Mouse (Mus musculus): ENCODE data around the gene Dennd5a. TPM values are rescaled to one million over a fixed set of nuclear protein-coding genes. Genes with fewer than 3 reads are reported as not detected.

Gene Dennd5a
- polyA plus RNA-seq (2014; fragmentation: Illumina TruSeq; extraction: RNeasy Lipid Tissue Mini Kit (QIAGEN cat#74804); ENCODE audit: low read depth, low replicate concordance) = 199 TPM

DNA sequence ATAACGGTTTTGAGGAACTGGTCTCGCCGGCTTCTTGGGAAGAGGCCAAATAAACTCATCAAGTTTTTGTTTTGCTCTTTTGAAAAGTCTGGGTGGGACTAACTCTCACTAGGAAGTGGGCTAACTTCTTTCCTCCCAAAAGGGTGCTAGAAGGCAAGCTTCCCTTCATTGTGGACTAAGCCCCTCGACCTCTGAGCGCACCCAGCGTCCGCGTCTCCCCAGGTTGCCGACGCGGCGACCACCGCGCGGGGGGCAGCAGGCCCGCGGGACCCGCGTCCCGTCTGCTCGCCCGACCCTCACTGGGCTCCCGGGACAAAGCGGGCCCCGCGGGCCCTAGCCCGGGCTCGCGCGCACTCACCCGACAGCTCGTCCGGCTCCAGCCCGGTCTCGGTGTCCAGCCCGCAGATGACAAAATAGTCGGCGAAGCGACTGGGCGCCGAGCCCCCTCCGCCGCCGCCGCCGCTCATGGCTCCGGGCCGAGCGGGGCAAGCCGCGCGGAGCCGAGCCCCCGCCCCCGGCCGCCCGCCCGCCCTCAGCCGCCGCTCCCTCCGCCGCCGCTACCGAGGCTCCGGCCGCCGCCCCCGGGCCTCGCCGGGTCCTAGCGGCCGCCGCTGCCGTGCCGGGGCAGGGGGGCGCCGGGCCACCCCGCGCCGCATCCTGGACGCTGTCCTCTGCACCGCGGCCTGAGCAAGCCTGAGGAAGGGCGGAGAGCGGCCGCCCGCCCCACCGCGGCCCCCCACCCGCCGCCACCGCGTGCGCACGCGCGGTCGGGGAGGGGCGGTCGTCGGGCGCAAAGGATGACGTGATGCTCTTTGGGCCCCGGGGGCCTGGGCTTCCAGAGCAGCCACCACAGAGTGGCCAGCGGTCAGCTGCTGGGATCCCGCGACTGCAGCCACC is at the start of gene Dennd5a:
TSS of gene Dennd5a (minus strand) at position 755 of the 897 bp plus-strand sequence.

DNA sequence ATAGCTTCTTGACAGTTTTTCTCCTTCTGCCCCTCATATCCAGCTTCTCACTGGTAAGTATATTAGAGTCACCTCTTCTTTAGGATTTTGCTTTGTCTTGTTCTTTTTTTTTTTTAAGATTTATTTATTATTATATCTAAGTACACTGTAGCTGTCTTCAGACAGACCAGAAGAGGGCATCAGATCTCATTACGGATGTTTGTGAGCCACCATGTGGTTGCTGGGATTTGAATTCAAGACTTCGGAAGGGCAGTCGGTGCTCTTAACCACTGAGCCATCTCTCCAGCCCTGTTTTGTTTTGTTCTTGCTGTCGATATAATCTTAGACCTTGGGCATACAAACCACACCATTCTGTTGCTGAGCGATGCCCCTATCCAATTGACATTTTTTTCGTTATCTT is 26.5 kb upstream of the Dennd5a start, which contains the start of gene Tmem41b:
TSS of gene Tmem41b (minus strand) at position 155 of the 400 bp plus-strand sequence.

DNA sequence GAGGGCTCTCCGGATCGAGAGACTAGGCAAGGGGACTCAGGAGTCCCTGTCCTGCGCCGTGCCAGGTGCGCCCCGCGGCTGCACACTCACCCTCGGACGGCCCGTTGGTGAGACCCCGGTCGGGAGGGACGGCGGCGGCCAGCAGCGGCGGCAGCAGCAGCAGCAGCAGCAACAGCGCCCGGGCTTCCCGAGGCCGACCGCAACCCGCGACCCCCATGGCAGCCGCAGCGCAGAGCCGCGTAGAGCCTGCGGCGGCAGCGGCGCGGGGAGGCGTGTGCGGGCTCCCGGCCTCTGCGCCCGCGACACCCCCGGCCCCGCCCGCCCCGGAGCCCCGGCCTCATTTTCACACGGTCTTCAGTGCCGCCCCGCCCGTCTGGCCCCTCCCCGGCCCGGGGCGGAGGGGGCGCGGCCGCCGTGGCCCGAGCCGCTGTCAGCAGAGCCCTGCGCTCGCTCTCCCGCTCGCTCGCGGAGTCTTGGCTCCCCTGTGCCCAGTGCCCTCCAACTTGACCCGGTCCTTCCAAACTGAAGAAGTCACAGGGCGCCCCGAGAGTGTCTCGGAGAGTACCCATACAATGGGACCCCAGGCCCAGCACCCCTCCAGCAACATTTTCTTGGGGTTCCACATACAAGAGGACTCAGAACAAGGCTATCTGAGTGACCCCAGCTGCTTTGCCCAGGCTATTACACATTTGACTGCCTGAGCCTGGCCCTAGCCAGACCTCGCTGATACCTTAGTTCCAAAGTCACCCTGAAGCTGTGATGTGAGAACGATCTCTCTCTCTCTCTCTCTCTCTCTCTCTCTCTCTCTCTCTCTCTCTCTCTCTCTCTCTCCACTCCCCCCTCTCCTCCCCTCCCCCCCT is 94.7 kb downstream of the Dennd5a start, which contains the start of gene Scube2:
TSS of gene Scube2 (minus strand) at position 310 of the 860 bp plus-strand sequence.

Other genes with a start within 250 kb of the Dennd5a start
- not detected for gene BC051019, start 236.6 kb downstream of the Dennd5a start, polyA plus RNA-seq (2014; fragmentation: Illumina TruSeq; extraction: RNeasy Lipid Tissue Mini Kit (QIAGEN cat#74804); ENCODE audit: low read depth, low replicate concordance)
- gene Ascl3, start 228.7 kb downstream of the Dennd5a start, polyA plus RNA-seq (2014; fragmentation: Illumina TruSeq; extraction: RNeasy Lipid Tissue Mini Kit (QIAGEN cat#74804); ENCODE audit: low read depth, low replicate concordance) = not detected
- gene Tmem9b, start 207.6 kb downstream of the Dennd5a start, polyA plus RNA-seq (2014; fragmentation: Illumina TruSeq; extraction: RNeasy Lipid Tissue Mini Kit (QIAGEN cat#74804); ENCODE audit: low read depth, low replicate concordance) = 128 TPM
- 1.6 TPM for gene Nrip3, start 178.4 kb downstream of the Dennd5a start, polyA plus RNA-seq (2014; fragmentation: Illumina TruSeq; extraction: RNeasy Lipid Tissue Mini Kit (QIAGEN cat#74804); ENCODE audit: low read depth, low replicate concordance)
- not detected for gene Scube2, start 94.8 kb downstream of the Dennd5a start, polyA plus RNA-seq (2014; fragmentation: Illumina TruSeq; extraction: RNeasy Lipid Tissue Mini Kit (QIAGEN cat#74804); ENCODE audit: low read depth, low replicate concordance)
- 118 TPM for gene Tmem41b, start 26.5 kb upstream of the Dennd5a start, polyA plus RNA-seq (2014; fragmentation: Illumina TruSeq; extraction: RNeasy Lipid Tissue Mini Kit (QIAGEN cat#74804); ENCODE audit: low read depth, low replicate concordance)
- gene Ipo7, start 57.8 kb upstream of the Dennd5a start, polyA plus RNA-seq (2014; fragmentation: Illumina TruSeq; extraction: RNeasy Lipid Tissue Mini Kit (QIAGEN cat#74804); ENCODE audit: low read depth, low replicate concordance) = 291 TPM
- 18.8 TPM for gene Zfp143, start 100.7 kb upstream of the Dennd5a start, polyA plus RNA-seq (2014; fragmentation: Illumina TruSeq; extraction: RNeasy Lipid Tissue Mini Kit (QIAGEN cat#74804); ENCODE audit: low read depth, low replicate concordance)
- 14.6 TPM for gene Wee1, start 161.6 kb upstream of the Dennd5a start, polyA plus RNA-seq (2014; fragmentation: Illumina TruSeq; extraction: RNeasy Lipid Tissue Mini Kit (QIAGEN cat#74804); ENCODE audit: low read depth, low replicate concordance)